Mouse (Mus musculus): ENCODE results near the gene Ppp1r21.

The Ppp1r21 gene

GRCm38 (mm10) chr17:88529519-88530235 is at the start of gene Ppp1r21:
Gene Ppp1r21, plus strand, starts transcription at chr17:88530118.
- DNase-seq (ENCODE audit: low read depth, low spot score), result peak; percentile 82

- DNase-seq (ENCODE audit: low read depth, low spot score), result no peak
These were observed 49.5 kb upstream of the Ppp1r21 start for GRCm38 (mm10) chr17:88480369-88480768.

GRCm38 (mm10) chr17:88481062-88481461 is 48.9 kb upstream of the Ppp1r21 start:
- DNase-seq (ENCODE audit: low read depth, low spot score), result no peak

- no peak for DNase-seq (ENCODE audit: low read depth, low spot score)
These were observed 48.3 kb upstream of the Ppp1r21 start for GRCm38 (mm10) chr17:88481587-88481986.

- DNase-seq (ENCODE audit: low read depth, low spot score), result no peak
These were observed 45.4 kb upstream of the Ppp1r21 start for GRCm38 (mm10) chr17:88484539-88484938.

- DNase-seq (ENCODE audit: low read depth, low spot score), result no peak
These were observed 45.0 kb upstream of the Ppp1r21 start for GRCm38 (mm10) chr17:88484951-88485350.

GRCm38 (mm10) chr17:88490546-88490945 is 39.4 kb upstream of the Ppp1r21 start:
- no peak for DNase-seq (ENCODE audit: low read depth, low spot score)

GRCm38 (mm10) chr17:88491366-88492106 is 38.4 kb upstream of the Ppp1r21 start:
- DNase-seq (ENCODE audit: low read depth, low spot score), result no peak

- no peak for DNase-seq (ENCODE audit: low read depth, low spot score)
These were observed 37.8 kb upstream of the Ppp1r21 start for GRCm38 (mm10) chr17:88492107-88492460.

- no peak for DNase-seq (ENCODE audit: low read depth, low spot score)
These were observed 36.4 kb upstream of the Ppp1r21 start for GRCm38 (mm10) chr17:88493551-88493950.

GRCm38 (mm10) chr17:88494121-88494771 is 35.7 kb upstream of the Ppp1r21 start:
- DNase-seq (ENCODE audit: low read depth, low spot score), result no peak

- no peak for DNase-seq (ENCODE audit: low read depth, low spot score)
These were observed 35.2 kb upstream of the Ppp1r21 start for GRCm38 (mm10) chr17:88494772-88495132.

- no peak for DNase-seq (ENCODE audit: low read depth, low spot score)
These were observed 31.7 kb upstream of the Ppp1r21 start for GRCm38 (mm10) chr17:88498090-88498682.

GRCm38 (mm10) chr17:88504056-88504455 is 25.9 kb upstream of the Ppp1r21 start:
- no peak for DNase-seq (ENCODE audit: low read depth, low spot score)

GRCm38 (mm10) chr17:88505275-88505723 is 24.6 kb upstream of the Ppp1r21 start:
- DNase-seq (ENCODE audit: low read depth, low spot score), result no peak

- no peak for DNase-seq (ENCODE audit: low read depth, low spot score)
These were observed 24.0 kb upstream of the Ppp1r21 start for GRCm38 (mm10) chr17:88505941-88506340.

GRCm38 (mm10) chr17:88507376-88507775 is 22.5 kb upstream of the Ppp1r21 start:
- no peak for DNase-seq (ENCODE audit: low read depth, low spot score)

GRCm38 (mm10) chr17:88508846-88509508 is 20.9 kb upstream of the Ppp1r21 start:
- DNase-seq (ENCODE audit: low read depth, low spot score), result no peak

- no peak for DNase-seq (ENCODE audit: low read depth, low spot score)
These were observed 19.9 kb upstream of the Ppp1r21 start for GRCm38 (mm10) chr17:88509999-88510398.

- DNase-seq (ENCODE audit: low read depth, low spot score), result peak; percentile 60
These were observed 18.8 kb upstream of the Ppp1r21 start for GRCm38 (mm10) chr17:88511095-88511551.

- no peak for DNase-seq (ENCODE audit: low read depth, low spot score)
These were observed 13.4 kb upstream of the Ppp1r21 start for GRCm38 (mm10) chr17:88516477-88516876.

- DNase-seq (ENCODE audit: low read depth, low spot score), result no peak
These were observed 2.1 kb upstream of the Ppp1r21 start for GRCm38 (mm10) chr17:88527781-88528180.

Measured in c-Kit-negative CD71-positive TER-119-positive erythroid progenitor cells, embryonic 14.5 days (primary cell).